Mouse (Mus musculus): ENCODE measurements around the gene H2-M10.6.
"Not testable (repeated sequence)": the region's sequence is repeated elsewhere in the genome, so short reads cannot be mapped to it uniquely, and the experiment has no call there.

H2-M10.6 gene

DNA sequence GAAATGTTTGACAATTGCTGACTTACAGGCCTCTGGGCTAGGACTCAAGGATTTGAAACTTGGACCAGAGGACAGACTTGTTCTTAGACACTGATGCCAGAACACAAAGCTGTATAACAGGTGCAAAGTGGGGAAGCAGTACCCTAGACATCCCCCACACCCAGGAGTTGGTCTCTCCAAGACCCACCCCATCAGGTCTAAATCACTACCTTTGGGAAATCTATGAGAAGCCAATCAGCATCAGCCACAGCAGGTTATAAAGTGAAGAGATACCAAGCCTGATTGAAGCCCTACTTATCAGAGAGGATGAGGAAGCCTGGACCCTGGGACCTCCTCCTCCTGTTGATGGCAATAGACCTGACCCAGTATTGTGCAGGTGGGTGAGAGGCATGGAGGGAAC lies at the start of gene H2-M10.6:
Gene H2-M10.6 (plus strand): TSS at position 301 of the 400 bp plus-strand sequence.
- no peak for DNase-seq (ENCODE audit: low spot score)

DNA sequence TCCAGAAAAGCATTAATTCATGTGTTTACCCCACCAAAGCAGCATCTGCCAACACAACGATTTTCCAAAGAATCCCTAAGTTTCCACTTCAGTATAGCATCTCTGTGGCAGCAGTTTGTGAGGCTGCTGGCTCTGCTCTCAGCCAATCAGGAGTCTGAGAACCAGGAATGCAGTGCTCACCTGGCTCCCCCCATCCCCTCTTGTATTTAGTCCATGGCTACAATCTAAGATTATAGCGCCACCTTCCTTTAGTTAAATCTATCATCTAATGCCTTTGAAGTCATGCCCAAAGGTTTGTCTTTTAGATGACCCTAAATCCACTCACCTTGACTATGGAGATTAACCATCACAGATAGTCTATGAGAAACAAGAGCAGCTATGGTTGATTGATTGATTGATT lies 48.2 kb upstream of the H2-M10.6 start:
- DNase-seq (ENCODE audit: low spot score), result no peak

DNA sequence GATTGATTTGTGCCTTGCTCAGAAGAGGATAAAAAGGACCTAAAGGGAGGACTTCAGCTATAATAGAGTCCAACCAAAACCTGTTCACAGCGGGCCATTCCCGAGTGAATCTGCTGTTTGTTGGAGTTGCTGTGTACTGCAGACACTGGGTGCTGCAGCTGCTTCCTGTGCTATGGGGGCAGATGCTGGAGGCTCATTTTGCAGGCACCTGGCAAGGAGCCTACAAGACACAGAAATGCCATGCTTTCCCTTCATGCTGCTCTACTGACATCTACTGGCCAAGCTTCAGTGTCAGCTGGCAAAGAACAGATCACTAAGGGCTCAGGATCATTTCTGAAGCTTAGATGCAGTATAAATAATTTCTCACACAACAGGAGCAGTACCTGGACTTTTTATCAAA lies 47.7 kb upstream of the H2-M10.6 start:
- peak; percentile 28 for DNase-seq (ENCODE audit: low spot score)

DNA sequence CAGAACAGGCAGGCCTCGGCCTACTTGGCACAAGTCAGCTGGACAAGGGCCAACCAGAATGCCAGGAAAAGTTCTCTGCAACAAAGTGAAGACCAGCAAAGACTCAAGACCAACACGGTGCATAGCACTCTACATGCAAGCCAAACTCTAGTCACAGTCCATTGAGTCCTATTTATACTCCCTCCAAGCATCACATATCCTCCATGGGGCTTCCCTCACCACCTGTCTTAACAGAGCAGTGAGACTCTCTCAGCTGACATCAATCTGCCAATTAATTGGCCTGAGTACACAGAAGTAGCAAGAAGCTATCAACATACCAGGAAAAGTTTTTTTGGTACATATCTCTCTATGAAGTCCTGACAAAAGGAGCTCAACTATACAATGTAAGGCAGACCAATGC lies 46.6 kb upstream of the H2-M10.6 start:
- not testable (repeated sequence) for DNase-seq (ENCODE audit: low spot score)

DNA sequence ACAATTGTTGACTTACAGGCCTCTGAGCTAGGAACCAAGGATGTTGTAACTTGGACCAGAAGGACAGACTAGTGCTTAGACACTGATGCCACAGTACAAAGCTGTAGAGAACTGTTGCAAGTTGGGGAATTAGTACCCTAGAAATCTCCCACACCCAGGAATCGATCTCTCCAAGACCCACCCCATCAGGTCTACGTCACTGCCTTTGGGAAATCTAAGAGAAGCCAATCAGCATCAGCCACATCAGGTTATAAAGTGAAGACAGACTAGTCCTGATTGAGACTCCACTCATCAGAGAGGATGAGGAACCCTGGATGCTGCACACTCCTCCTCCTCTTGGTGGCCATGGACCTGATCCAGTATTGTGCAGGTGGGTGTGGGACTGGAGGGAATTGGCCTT lies 39.4 kb upstream of the H2-M10.6 start, which contains the start of gene H2-M10.5:
Gene H2-M10.5 (plus strand): TSS at position 301 of the 400 bp plus-strand sequence.
- not testable (repeated sequence) for DNase-seq (ENCODE audit: low spot score)

DNA sequence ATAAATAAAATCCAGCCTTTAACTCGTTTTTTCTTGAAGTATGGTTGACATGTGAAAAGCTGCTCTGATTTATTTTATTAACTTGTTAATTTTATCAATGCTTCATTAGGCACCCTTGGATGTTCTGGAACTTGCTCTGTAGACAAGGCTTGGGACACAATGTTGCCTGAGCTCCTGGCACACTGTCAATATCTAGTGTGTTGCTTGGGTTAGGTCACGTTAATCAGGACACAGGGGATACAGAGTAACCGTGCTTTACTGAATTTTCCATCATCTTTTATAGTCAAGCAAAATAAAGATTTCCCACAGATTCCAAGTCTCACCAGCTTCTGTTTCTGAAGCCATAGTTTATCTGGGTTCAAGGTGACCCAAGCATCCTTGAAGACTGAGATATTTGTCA lies 30.4 kb upstream of the H2-M10.6 start:
- DNase-seq (ENCODE audit: low spot score), result no peak

DNA sequence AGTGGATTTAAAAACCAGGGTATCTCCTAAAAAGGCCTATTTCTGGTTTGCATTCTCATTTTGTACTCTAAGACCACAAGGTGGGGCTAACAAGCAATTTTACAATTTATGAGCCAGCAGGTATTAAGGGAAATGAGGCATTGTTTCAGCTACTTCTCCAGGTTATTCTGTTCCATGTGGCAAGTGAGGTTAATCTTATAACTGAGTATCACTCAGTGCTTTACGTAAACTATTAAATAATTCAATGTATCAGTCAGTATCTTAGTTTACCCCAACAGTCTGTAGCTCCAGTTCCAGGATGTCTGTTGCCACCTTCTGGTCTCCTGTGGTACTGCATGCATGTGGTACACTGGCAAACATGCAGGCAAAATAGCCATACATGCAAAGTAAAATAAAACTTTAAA lies 25.5 kb upstream of the H2-M10.6 start:
- peak; percentile 24 for DNase-seq (ENCODE audit: low spot score)

DNA sequence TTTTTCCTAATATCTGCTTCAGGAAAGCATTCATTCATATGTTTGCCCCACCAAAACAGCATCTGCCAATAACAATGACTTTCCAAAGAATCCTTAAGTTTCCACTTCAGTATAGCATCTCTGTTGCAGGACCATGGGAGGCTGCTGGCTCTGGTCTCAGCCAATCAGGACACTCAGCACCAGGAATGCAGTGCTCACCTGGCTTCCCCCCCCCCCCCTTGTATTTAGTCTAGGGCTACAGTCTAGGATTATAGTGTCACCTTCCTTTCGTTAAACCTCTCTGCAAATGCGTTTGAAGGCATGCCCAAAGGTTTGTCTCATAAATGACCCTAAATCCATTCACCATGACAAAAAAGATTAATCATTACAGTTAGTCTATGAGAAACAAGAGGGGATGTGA lies 23.6 kb upstream of the H2-M10.6 start:
- DNase-seq (ENCODE audit: low spot score), result no peak

DNA sequence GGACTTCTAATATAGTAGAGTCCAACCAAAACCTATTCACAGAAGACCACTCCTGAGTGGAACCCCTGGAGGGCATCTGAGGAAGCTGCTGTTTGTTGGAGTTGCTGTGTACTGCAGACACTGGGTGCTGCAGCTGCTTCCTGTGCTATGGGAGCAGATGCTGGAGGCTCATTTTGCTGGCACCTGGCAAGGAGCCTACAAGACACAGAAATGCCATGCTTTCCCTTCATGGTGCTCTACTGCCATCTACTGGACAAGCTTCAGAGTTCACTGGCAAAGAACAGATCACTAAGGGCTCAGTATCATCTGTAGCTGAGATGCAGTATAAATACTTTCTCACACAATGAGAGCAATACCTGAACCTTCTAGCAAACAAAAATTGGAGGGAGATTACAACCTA lies 23.2 kb upstream of the H2-M10.6 start:
- peak; percentile 82 for DNase-seq (ENCODE audit: low spot score)

DNA sequence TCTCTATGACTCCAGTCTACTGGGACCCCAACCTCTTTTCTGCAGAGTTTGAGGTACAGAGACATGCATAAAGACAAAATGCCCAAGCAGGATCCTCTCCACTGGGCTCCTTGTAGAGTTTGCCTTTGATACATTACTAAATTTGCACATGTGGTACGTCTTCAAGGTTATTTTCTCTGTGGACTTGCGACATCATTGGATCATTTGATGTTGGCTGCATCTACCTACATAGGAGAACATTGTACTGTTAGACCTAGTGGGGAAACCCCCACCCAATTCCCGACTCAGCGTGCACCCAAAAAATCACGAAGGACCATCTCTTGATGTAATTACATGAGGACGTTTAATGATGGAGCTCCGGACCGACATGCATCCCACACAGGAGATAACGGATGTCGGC lies 12.5 kb upstream of the H2-M10.6 start:
- no peak for DNase-seq (ENCODE audit: low spot score)

DNA sequence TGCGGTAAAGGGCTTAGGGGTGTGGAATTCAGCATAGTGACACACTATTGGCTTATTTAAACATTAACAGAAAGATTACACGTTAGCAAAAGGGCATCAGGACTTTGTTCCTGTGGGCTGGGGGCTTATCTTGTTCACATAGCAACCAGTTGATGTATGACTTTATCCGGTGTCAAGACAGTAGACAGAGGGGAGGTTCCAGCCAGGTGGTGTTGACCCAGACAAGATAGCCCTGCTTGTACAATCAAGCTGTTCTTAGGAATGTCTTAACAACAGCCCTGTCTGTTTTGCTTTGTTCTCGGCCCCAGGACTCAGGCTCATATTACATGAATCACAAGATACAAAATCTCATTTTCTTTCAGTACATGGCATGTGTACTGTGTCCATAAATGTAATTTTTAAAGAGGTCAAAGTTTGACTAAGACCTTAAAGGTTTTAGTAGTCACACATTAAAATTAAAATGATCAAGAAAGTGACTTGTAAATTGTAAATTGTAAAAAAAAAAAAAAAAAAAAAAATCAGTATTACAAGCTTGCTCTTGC lies 12.0 kb upstream of the H2-M10.6 start:
- not testable (repeated sequence) for DNase-seq (ENCODE audit: low spot score)

DNA sequence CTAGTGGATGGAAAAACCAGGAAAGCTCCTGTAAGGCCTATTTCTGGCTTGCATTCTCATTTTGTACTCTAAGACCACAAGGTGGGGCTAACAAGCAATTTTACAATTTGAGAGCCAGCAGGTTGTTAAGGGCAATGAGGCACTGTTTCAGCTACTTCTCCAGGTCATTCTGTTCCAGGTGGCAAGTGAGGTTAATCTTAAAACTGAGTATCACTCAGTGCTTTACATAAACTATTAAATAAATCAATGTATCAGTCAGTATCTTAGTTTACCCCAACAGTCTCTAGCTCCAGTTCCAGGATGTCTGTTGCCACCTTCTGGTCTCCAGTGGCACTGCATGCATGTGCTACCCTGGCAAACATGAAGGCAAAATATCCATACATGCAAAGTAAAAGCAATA lies 12.0 kb downstream of the H2-M10.6 start:
- DNase-seq (ENCODE audit: low spot score), result peak; percentile 67

DNA sequence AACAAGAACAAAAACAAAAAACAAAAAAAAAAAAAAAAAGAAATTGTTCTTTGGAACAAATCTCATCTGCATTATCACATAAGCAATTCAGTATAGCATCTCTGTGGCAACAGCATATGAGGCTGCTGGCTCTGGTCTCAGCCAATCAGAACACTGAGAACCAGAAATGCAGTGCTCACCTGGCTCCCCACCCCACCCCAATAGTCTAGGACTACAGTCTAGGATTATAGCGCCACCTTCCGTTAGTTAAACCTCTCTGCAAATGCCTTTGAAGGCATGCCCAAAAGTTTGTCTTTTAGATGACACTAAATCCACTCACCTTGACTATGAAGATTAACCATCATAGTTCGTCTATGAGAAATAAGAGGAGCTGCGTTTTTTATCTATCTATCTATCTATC lies 13.6 kb downstream of the H2-M10.6 start:
- no peak for DNase-seq (ENCODE audit: low spot score)

DNA sequence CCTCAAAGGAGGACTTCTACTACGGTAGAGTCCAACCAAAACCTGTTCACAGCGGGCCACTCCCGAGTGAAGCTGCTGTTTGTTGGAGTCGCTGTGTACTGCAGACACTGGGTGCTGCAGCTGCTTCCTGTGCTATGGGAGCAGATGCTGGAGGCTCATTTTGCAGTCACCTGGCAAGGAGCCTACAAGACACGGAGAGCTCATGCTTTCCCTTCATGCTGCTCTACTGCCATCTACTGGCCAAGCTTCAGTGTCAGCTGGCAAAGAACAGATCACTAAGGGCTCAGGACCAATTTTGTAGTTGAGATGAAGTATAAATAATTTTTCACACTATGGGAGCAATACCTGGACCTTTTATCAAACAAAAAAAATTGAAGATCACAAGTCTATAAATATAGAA lies 14.0 kb downstream of the H2-M10.6 start:
- peak; percentile 80 for DNase-seq (ENCODE audit: low spot score)

DNA sequence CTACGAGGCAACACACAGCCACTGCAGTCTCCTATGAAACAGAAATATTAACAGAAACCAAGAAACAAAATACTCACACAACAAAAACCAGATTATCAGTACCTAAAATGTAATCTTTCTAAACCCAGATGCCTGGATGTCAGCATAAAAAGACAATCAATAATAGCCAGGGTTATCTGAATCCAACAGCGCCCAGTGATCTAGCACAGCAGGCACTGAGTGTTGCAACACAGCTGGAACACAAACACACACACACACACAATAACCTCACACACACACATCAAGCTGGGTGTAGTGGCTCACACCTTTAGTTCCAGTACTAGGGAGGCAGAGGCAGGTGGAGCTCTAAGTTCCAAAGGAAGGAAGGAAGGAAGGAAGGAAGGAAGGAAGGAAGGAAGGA lies 16.5 kb downstream of the H2-M10.6 start:
- no peak for DNase-seq (ENCODE audit: low spot score)

DNA sequence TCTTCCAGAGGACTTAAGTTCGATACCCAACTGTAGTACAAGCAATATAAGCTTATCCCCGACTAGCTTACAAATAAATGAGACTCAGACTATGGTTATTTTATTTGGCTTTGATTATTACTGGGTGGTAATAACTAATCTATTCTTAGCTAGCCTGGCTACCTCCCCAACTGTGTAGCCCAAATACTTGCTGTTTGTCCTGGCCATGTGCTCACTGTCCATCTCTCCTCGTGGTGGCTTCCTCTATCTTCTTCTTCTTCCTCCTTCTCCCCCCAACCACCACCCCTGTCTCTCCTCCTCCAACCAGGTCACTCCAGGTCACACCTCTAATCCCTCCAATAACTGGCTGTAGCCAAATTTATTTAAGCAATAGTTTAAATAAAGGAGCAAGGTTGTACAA lies 18.5 kb downstream of the H2-M10.6 start:
- DNase-seq (ENCODE audit: low spot score), result no peak

DNA sequence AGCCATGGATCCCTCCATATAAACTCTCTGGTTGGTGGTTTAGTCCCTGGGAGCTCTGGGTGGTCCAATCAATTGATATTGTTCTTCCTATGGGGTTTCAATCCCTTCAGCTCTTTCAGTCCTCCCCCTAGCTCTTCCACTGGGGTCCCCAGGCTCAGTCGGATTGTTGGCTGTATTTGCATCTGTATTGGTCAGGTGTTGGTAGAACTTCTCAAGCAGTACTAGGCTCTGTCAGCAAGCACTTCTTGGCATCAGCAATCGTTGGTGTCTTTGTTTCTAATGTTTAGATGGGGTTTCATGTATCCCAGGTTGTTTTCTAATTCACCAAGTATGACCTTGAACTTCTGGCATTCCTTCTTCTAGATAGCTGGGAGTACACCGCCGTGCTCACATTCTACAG lies 20.7 kb downstream of the H2-M10.6 start:
- no peak for DNase-seq (ENCODE audit: low spot score)

DNA sequence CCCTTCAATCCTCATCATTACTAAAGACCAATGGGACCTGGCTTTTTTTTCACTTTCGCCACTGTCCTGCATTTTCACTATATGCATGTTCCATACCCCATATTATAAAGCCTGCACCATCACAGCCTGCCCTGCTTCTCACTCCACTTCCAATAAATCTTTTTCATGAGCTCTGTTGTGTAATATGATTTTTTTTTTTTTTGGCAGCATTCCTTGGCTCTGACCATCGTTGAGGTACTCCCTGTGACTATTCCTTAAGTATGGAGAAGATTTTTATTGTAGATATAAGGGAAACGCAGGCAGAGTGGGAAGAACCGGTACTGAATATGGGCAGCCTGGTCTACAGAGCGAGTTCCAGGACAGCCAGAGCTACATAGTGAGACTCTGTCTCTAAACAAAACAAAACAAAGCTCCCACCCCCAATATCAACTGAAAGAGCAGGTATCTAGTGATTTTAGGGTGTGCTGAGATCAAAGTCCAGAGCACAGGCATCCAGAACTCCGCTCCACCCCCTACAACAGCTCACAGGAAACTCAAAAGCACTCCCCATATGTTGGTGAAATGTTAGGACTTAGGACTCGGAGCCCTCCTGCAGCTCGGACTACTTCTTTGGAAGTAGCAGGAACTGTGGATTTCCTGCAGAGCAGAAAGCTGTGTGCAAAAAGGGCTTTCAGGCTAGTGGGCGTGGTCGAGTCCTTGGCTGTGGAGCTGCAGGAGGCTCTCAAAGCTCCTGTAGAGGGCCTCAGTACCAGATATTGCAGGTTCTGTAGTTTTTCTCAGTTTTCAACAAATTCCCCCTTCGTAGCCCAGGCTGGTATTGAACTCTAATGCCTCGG lies 23.8 kb downstream of the H2-M10.6 start:
- DNase-seq (ENCODE audit: low spot score), result peak; percentile 82

DNA sequence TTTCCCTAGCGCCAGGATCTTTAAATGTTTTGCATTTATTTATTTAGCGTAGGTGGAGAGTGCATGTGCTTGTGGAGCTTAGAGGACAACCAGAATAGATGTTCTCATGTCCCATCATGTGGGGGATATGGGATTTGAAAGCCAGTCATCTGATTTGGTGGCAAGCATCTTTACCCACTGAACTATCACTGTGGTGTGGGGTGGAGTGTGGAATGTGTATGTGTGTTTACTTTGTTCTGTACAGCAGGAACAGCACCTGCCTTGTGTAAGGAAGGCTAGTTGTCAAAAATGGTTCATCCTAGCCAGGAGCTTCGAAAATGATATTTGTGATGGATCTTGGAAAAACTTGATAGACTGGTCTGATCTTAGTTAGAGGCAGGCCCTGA lies 24.4 kb downstream of the H2-M10.6 start:
- peak; percentile 5 for DNase-seq (ENCODE audit: low spot score)

DNA sequence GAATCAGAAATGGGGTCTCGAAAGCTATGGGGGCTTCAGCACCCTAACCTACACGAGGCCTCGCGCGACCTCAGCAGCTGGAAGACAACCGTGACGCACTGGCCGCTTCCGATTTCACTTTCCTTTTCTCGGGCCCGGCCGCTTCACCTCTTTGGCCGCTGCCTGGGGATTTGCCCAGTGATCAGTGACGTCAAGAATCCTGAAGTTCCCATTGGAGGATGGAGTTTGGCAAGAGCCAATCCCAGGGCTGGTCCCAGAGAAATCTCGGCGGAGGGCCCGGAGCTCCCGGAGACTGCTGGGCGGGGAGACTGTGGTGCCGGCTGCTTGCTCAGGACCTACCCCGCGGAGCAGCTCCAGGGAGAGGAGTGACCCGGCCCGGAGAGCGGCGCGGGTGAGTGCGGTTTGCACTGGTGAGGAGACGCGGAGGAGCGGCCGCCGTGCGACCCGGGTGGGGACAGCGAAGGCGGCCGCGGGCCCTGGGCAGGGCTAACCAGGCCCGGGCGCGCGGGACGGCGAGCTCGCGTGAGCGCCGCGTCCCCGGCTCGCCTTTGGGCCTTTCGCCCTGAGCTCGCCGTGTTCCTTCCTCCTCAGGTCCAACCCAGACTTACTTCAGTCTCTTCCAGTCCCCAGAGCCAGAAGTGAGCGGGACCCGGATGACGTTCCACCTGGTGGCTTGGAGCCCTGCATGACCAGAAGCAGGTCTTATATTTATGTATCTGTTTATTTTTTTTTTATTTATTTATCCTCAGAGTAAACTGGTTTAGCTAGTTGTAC lies 25.1 kb downstream of the H2-M10.6 start, which contains the start of gene Trim26:
Gene Trim26 (plus strand): TSS at position 261 of the 774 bp plus-strand sequence.
- DNase-seq (ENCODE audit: low spot score), result peak; percentile 97

DNA sequence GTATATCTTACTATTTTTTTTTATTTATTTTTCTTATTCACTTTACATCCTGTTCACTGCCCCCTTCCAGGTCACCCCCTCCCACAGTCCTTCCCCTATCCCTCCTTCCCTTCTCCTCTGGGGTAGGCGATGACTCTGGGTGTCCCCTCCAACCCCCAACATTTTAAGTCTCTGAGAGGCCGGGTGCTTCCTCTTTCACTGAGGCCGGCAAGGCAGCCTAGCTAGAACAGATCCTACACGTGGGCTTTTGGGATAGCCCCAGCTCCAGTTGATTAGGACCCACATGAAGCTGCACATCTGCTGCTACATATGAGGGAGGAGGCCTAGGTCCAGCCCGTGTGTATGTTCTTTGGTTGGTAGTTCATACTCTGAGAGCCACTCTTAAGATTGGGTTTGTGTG lies 27.0 kb downstream of the H2-M10.6 start:
- no peak for DNase-seq (ENCODE audit: low spot score)

DNA sequence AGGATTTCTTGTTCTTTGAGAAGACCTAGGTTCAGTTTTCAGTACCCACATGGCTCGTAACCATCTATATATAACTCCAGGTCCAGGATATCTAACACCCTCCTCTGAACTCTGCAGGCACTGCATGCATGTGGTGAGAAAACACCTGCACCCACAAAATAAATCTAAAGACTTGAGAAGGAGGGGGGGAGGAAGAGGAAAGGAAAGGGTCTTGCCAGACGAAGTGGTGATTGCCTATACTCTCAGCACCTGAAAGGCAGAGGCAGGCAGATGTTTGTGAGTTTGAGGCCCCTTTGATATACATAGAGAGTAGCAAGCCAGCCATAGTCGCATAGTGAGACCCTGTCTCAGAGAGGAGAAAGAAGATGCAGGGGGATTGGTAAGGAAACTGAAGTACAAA lies 28.0 kb downstream of the H2-M10.6 start:
- DNase-seq (ENCODE audit: low spot score), result no peak

DNA sequence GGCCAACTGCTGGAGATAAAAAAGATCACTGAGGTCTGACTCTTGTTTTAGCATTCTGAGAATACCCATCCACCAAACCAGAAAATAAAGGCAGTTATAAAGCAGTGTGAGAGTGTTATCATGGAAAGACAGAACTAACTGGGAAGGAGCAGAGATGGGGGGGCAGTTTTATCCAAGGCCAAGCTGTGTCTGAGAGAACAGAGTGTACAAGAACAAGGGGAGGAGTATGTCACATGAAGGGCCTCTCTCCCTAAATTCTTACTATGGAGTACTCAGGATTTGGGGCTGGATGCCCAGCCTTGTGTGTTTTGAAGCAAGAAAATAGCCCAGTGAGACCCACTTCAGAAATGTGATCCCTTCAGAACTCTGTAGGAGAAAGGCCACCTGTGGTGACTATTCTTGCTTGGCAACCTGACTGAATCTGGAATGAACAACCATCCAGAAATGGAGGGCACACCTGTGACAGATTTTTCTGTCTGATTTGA lies 29.0 kb downstream of the H2-M10.6 start:
- DNase-seq (ENCODE audit: low spot score), result no peak

All from embryo, embryonic 10 days (tissue).